Mouse (Mus musculus): ENCODE measurements around the gene Tsen54.

The Tsen54 gene

DNA sequence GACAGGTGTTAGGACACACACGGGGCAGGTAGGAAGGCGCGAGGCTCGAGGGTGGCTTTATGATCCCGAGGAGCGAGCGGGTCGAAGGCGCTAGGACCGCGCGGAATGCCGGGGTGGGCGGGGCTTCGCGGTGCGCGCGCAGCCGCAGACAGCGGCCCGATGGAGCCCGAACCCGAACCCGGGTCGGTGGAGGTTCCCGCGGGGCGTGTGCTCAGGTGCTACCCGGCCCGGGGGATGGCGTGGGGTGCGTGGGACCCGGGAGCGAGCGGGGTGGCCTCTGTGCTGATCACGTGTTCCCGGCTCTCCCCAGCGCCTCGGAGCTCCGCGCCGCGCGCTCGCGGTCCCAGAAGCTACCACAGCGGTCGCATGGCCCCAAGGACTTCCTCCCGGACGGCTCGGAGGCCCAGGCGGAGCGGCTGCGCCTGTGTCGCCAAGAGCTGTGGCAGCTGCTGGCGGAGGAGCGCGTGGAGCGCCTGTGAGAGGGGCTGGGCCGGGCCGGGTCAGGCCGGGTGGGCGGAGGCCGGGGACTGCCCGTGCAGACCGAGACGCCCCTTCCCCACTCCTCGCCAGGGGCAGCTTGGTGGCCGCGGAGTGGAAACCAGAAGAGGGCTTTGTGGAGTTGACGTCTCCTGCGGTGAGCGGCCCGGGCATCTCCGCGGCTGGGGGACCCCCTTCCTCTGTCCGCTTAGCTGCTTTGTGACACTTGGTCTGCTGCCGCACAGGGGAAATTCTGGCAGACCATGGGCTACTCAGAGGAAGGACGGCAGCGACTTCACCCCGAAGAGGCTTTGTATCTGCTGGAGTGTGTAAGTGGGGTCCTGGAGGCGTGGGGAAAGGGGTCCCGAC lies at the start of gene Tsen54:
TSS of gene Tsen54 (plus strand) at position 120 of the 846 bp plus-strand sequence.
- DNase-seq (ENCODE audit: low read depth, low spot score): peak; percentile 89

DNA sequence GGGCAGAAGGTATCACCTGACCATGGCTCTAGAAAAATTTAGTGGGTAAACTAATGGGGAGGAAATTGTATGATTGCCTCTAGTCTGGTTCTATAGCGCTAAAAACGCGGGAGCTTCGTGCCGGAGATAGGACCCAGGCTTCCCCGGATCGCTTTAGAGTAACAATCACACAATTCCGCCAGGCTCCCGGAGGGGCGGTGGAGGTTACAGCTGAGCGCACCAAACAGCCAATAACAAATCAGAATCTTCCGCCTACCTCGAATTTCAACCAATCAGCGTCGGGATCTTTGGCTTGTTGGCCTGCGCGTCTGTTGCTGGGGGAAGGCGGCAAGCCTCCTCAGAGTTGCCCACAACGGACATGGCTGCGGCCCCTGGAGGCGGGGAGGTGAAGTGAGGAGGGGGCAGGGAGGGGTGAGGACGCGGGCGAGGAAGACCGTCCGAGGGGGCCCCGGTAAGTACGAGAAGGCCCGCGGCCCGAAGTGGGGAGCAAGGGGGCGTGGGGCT lies 49.4 kb upstream of the Tsen54 start, which contains the start of gene Tmem94:
TSS of gene Tmem94 (plus strand) at position 331 of the 504 bp plus-strand sequence.
- DNase-seq (ENCODE audit: low read depth, low spot score): peak; percentile 98

DNA sequence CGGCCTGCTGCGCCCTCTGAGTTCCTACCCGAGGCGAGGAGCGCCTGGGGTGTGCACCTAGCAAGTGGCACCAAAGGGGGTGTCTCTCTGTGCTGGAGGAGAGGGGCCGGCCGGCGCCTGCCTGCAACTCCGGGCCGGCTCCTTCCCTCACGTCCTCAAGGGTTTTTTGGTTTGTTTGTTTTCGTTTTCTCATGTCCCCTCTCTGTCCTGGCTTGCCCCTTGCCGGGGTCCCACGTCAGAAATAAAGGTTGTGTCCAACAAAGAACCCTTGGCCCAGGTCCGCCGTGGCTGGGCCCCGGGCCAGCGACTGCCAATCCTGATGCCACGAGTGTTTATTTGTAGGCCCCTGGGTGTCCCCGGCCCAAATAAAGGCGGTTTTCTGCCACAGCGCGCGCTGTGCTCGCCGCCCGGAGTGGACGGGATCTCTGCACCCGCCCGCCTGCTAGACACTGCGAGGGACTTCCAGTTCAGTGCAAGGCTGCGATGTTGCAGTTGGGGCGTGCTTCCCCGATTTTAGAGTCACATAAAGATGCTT lies 48.9 kb upstream of the Tsen54 start:
- no peak for DNase-seq (ENCODE audit: low read depth, low spot score)

DNA sequence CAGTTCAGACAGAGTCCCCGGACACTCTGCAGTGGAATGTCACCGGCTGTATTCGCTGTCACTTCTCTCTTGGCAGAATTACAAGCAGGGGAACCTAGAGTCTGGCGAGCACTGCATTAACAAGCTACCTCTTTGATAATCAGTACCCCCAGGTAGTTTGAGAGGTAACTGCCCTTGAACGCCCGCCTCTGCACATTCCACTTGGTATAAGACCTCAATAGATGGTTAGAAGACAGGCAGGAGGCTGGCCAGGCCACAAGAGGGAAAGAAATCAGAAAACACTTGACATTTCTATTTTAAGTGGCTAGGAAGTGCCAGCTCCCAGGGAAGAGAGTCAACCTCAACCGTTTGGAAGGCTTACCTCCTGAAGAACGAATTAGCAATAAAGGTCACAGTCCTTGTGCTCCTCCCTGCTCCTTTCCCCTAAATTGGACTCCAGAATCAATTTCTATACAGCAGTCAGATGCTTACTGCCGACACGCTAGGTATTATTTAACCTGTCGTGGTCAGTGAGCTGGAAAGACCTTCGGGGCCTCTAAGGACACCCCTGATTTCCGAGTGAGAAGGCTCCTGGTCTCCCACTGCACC lies 48.1 kb upstream of the Tsen54 start:
- DNase-seq (ENCODE audit: low read depth, low spot score): no peak

DNA sequence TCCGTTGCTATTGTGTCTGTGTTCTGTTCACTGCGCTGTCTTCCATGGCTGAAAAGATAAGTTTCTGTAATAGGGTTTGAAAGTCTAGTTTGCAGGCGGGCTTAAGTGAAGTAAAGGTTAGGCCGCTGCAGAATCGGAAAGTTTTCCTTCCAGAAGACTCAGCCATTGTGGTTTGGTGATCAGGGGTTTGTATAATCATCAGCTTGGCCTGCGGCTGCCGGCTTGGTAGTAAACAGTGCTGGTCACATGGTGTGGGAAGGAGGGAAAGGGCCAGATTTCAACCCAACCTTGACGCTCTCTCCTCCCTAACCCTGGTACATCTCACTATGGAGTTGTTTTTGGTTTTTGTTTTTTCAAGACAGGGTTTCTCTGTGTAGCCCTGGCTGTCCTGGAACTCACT lies 47.5 kb upstream of the Tsen54 start:
- DNase-seq (ENCODE audit: low read depth, low spot score): no peak

DNA sequence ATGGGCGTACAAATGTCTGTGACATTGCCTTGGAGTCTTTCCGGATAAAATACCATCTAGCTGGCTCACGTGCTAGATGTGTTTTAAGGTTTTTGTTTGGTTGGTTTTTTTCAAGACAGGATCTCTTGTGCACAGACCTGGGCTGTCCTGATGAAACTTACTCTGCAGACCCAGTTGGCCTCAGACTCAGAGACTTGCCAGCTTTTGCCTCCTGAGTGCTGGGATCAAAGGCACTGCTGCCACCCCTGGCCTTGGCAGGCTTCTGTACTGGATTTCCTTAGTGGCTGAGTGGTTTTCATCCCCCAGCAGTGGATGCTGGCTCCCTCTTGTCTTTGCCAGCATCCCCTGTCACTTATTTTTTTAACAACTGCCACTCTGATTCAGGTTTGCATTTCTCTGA lies 45.6 kb upstream of the Tsen54 start:
- no peak for DNase-seq (ENCODE audit: low read depth, low spot score)

DNA sequence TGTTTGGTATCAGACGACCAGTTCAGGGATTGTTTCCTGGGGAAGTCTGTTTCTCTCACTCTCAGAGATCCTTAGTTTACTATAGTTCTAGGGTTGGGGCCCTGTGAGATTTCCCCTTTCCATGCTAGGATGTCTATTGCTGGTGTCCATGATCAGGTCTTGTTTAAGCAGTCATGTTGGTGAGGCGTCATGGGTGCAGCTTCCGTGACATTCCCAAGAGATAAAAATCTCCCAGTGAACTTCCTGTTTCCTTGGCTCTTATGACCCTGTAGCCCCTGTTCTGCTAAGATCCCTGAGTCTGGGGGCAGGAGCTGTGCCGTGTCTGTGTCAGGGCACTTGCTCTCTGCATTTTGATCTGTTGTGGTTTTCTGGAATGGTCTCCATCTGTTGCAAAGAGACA lies 39.9 kb upstream of the Tsen54 start:
- no peak for DNase-seq (ENCODE audit: low read depth, low spot score)

DNA sequence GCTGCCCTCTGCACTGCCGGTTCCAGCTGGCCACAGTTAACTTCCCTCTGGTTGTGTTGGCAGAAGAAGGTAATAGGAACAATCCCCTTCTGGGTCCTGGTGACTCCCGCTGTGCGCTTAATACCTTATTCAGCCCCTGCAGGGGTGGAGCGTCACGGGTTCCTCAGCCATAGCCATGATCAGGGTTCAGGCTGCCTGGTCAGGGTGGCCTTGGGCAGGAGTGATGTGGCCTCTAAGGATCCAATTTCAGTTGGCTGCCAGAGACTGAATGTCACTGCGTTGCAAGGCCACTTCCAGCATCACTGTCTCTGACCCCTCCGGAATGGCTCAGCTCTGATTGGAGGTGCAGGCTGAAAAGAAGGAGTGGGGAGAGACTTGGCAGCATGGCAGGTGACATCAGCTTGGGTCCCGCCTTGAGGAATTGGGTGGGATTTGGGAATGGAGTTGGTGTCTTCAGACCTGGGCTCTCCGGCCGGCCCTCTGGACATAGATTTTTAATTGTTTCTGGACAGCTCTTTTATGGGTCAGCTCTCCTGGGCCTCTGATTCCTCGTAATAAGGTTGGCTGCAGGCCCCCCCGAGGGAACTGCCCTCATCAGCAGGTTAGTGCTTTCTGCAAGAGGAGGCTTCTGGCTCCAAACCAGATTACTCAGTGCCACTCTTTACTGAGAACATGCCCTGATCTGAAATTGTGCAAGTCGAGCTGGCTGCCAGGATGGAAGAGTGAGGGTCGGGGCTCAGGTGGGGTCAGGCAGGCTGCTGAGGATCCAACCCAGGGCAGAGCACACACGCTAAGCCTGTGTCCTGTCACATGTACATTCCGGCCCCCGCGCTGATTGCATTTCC lies 38.5 kb upstream of the Tsen54 start:
- DNase-seq (ENCODE audit: low read depth, low spot score): no peak

DNA sequence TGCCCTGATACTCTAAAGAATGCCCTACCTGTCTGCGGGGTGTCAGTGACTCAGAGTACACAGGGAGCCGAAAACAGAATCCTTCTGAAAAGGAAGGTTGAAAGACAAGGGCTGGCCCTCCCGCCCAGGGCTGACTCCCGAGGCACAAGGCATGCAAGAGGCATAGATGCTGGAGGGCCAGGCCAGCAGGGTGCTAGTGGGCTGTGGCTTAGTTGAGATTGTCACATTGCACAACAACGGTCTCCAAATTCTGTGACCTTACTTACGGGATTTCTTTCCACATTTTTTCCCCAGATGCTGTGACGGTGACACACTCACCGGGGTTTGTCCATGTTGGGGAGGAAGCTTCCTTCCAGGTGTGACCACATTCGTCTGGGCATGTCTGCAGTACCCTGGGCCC lies 37.6 kb upstream of the Tsen54 start:
- DNase-seq (ENCODE audit: low read depth, low spot score): no peak

DNA sequence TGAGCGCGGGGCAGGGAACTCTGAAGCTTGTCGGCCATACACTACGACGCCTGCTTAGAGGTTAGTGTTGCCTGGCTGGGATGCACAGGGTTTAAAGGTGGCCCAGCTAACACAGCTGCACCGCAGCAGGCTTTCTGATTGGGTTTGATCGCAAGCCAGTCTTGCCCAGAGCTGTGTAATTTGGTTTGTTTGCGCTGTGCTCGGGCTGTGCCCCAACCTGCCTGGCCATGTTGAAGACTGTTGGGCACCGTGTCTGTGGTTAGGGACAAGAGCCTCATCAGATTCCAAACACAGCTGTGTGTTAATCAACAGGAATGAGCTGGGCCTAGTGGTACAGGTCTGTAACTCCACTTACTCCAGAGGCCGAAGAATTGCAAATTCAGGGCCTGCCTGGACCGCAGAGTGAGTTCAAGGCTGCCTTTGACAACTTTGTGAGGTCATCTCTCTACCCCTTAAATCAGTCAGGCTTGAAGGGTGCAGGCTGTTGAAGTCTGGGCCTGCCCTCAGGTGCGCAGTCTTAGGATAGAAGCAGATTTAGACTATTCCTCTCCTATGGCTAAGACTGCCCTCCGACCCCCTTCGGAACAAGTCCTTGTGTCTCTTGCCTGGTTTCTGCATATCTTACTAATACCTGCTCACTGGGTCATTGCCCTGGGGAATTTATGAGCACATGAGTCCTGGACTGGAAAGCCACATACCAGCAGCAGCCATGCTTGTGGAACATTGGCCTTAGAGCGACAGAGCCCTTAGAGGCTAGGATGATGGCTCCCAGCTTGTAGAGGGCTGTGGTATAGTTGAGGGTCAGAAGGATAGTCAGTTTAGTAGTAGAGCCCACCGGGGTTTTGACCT lies 36.8 kb upstream of the Tsen54 start:
- DNase-seq (ENCODE audit: low read depth, low spot score): no peak

DNA sequence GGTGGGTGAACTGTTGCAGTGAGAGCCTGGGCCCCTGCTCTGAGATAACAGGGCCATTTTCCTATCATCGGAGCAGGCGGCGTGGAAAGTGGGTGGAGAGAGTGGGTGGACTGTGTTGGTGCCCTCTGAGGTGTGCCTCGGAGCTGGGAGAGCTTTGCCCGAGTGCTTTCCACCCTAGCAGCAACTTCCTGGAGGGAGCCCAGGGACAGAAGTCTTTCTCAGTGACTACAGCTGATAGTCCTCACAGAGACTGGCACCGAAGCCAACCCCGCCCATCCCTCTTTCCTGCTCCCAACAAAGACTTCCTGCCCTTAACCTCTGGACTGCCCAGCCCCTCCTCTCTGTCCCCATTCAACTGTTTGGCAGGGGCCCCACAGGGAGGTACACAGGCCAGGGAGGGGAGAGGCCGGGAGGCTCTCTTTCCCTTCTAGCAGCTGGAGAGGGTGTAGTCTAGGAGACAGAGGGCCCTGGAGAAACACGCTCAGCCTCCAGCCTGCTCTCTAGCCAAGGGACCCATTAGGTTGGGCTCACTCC lies 35.4 kb upstream of the Tsen54 start:
- no peak for DNase-seq (ENCODE audit: low read depth, low spot score)

DNA sequence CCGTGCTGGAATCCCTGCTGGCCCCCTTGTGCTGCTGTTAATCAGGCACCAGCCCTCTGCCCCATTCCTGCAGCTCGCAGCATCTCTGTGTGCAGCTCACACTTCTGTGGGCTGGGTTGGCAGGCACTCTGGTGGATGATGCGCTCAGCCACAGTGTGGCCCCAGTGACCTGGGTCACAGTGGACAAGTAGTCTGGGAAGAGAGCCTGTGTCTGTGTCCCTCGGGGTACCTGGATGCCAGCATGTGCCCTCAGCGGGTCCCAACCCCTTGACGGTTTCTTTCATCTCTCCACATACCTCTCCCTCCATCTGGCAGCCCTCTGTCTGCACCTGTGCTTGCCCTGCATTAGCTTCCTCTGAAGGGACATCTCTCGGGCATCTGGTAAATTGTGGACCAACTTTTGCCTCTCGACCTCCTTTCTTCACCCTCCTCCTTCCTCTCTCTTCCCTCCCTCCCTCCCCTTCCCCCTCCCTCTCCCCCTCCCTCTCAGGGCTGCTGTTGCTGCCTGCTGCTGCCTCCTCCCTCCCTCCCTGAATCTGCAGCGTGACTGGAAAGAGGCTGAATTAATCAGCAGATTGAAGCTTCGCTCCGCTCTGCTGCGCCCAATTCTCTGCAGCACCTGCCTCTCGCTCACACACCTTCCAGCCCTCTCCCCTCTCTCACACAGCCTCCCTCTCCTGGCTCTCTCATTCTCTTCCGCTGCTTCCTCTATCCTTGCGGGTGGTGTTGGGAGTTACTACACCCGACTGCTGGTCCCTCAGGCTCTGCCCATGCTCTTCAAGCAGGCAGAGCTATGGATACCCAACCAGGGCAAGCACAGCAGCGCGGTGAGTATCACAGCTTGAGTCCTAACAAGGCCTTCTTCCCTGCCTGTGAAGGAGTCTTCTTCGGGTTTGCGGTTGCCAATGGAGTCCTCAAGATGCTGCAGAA lies 34.1 kb upstream of the Tsen54 start:
- DNase-seq (ENCODE audit: low read depth, low spot score): no peak

DNA sequence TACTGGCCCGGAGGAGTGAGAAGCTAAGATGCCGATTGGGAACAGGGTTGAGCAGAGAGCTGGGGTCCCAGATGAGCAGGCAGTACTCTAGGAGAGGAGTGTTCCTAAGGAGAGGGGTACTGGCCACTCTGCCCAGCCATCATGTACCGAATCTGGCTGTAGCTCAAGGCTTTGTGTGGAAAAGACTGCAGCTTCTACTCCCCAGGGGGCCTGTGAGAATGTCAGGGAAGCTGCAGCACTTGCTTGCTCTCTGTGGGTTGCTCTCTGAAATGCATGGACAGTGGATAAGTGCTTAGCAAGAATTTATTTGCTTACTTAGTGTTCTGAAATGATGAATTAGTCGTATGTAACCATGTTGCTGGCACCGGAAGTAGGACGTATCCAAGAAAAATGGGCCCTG lies 28.1 kb upstream of the Tsen54 start:
- no peak for DNase-seq (ENCODE audit: low read depth, low spot score)

DNA sequence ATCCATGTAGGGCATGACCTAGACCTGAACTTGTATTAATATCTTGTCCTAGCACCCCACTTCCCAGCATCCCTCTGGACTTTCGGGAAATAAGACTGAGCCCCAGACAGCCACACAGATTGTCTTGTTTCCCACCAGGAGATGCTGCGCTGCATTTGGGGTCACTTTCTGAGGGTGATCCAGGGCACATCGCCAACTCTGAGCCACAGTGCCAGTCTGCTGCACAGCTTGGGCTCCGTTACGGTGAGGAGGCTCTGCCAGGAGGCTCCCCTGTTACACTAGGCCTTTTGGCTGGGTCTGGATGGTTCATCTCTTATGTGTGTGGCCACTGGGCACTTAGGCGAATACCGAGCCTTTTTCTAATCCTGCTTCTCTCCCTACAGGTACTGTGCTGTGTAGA lies 24.7 kb upstream of the Tsen54 start:
- DNase-seq (ENCODE audit: low read depth, low spot score): no peak

DNA sequence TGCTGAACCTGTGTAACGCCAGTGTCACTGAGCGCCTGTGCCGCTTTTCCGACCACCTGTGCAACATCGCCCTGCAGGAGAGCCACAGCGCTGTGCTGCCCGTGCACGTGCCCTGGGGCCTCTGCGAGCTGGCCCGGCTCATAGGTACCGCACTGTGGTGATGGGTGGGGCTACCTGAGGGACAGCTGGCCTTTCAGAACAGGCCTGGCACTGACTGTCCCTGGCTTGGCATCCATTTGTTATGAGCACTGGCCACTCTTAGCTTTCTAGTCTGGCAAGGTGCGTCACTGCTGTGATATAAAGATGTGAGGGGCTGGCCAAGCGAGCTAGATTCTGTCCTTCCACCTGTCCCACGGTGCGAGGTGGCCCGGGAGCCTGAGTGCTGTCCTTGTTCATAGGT lies 22.6 kb upstream of the Tsen54 start:
- DNase-seq (ENCODE audit: low read depth, low spot score): no peak

DNA sequence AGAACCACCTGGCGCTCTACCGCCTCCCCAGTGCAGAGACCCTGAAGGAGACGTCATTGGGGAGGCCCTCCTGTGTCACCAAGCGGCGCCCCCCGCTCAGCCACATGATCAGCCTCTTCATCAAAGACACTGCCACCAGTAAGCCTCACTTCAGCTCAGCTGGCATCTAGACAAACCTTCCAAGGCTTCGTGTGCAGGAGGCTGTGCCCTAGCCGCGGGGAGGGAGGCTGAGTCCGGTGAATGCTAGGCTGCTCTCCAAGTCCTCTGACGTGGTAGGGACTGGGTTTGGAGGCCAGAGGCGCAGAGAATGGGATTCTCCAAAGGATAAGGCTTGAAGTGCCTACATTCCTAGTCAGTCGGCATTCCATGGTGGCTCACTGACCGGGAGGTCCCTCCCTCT lies 22.2 kb upstream of the Tsen54 start:
- DNase-seq (ENCODE audit: low read depth, low spot score): no peak

DNA sequence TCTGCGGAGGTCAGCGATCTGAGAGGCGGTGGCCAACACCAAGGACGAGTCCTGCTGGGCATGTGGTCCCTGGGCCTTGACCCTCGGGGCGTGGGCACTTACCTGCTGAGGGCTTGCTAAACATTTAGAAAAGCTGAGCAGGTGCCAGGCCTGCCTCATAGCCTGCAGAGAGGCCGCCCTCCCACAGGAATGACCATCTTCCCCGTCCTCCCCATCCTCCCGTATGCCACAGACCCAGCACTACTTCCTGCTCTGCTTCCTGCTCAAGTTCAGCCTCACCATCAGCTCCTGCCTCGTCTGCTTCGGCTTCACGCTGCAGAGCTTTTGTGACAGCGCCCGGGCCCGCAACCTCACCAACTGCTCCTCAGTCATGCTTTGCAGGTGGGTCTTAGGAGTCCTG lies 17.6 kb upstream of the Tsen54 start:
- DNase-seq (ENCODE audit: low read depth, low spot score): no peak

DNA sequence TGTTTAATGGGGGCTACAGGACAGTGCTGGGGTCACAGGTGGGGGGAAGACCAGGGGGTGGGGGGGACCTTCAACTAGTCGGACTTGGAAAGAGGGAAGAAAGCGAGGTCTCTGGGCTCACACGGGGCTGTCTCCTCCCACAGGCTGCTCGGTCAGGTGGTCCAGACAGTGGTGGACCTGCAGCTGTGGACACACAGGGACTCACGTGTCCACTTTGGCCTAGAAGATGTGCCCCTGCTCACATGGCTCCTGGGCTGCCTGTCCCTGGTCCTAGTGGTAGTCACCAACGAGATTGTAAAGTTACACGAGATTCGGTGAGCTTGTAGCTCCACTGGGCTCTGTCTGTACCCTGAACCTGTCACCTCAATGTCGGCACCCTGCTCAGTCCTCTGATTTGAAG lies 16.9 kb upstream of the Tsen54 start:
- no peak for DNase-seq (ENCODE audit: low read depth, low spot score)

DNA sequence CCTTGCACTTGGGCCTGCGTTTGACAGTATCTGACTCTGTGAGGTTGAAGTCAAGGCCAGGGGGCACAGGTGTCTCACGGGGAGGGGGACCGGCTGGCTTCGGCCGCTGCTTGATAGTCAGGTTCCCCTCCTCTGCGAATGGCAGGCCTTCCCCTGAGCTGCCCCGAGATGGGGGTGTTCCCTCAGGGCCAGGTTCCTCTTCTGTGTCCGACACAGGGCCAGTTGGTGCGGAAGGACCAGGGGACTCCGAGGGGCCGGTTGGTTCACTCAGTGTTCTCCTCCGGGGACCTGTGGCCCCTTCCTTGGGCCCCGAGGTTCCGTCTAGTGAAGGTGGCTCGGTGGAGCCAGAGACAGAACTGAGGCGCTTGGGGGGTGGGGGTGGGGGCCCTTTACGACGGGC lies 13.5 kb upstream of the Tsen54 start:
- DNase-seq (ENCODE audit: low read depth, low spot score): no peak

Measured in CD4-positive helper T cell, adult 2 months (primary cell).